Mouse (Mus musculus) heart, adult 2 months (tissue): Measurements from ENCODE around the gene Gm17657. TPM values are rescaled to one million over a fixed set of nuclear protein-coding genes. Genes with fewer than 3 reads are reported as not detected.

Source experiments
- DNase-seq, 2 experiments: peaks; one replicate each; pipeline ENCODE4 v3.0.0; 2021
- H3K27ac ChIP-seq: fragments of 200-600 bp; 2 replicates; pipeline ENCODE4 v1.8.1; 2022
- H3K27me3 ChIP-seq: fragments of 200-500 bp; 2 replicates; pipeline ENCODE4 v1.6.1; 2012; ENCODE audit warnings: mild to moderate bottlenecking, low read length, inconsistent platforms, mixed read lengths; ENCODE audit not compliant: control insufficient read depth, insufficient read depth
- H3K36me3 ChIP-seq: fragments of 200-500 bp; 2 replicates; pipeline ENCODE4 v1.6.1; 2012; ENCODE audit warnings: low read length, inconsistent platforms; ENCODE audit not compliant: control insufficient read depth, insufficient read depth
- H3K4me1 ChIP-seq: fragments of 200-500 bp; 2 replicates; pipeline ENCODE4 v1.6.1; 2011; ENCODE audit warnings: low read length; ENCODE audit not compliant: control insufficient read depth, insufficient read depth
- H3K4me3 ChIP-seq: fragments of 200-600 bp; 2 replicates; pipeline ENCODE4 v1.8.1; 2022
- H3K79me2 ChIP-seq: fragments of 200-500 bp; replicated peaks from 2 replicates; pipeline ENCODE4 v1.6.1; 2012; ENCODE audit warnings: mild to moderate bottlenecking, inconsistent platforms, low read length, moderate library complexity, mixed read lengths; ENCODE audit not compliant: control insufficient read depth, insufficient read depth
- H3K9ac ChIP-seq: fragments of 200-500 bp; 2 replicates; pipeline ENCODE4 v1.6.1; 2012; ENCODE audit warnings: low read depth, mild to moderate bottlenecking, control low read depth, inconsistent platforms, low read length, mixed read lengths
- CTCF ChIP-seq: fragments of 200-600 bp; IDR thresholded peaks from 2 replicates; pipeline ENCODE4 v1.8.1; 2022; ENCODE audit warnings: antibody characterized with exemption, mild to moderate bottlenecking, moderate library complexity
- EP300 ChIP-seq: fragments of 200-500 bp; IDR thresholded peaks from 2 replicates; pipeline ENCODE4 v1.6.1; 2011; ENCODE audit warnings: low read depth, low read length, control low read depth; ENCODE audit not compliant: insufficient read depth
- POLR2A ChIP-seq: fragments of 200-500 bp; IDR thresholded peaks from 2 replicates; pipeline ENCODE4 v1.6.1; 2011; ENCODE audit warnings: mild to moderate bottlenecking, low read depth, low read length, control low read depth; ENCODE audit not compliant: insufficient read depth
- WGBS: fragments of 180-500 bp; shearing (Covaris S2); methylation state at CpG from one replicate; pipeline ENCODE4 v1.1.7; 2018; 5-methylcytosine and 5-hydroxymethylcytosine counted together
- intact Hi-C: fragments of 180-260 bp; cut with DNase I; formaldehyde crosslinking; loops from one replicate; pipeline ENCODE4 v1.15.1; 2025
- microRNA-seq, 2 experiments: library from miRNA; unstranded; fragments of <30 nt; microRNA quantifications; one replicate each; pipeline ENCODE4 v1.2.0; 2021
- polyA plus RNA-seq: library from polyadenylated mRNA; depleted of rRNA; stranded (reverse); fragments of >200 nt; gene quantifications from 2 replicates; pipeline ENCODE4 v1.2.3, GENCODE M21; 2012; rRNA removed
- total RNA-seq, 2 experiments: library from RNA; stranded (reverse); gene quantifications; 2 replicates each; pipeline ENCODE4 v1.2.3; 2021

Gm17657 gene
- total and polyA plus RNA-seq, 3 experiments = not detected

- intact Hi-C loops = no loop called here
These were observed 74.3 kb downstream of the Gm17657 start for GRCm38 (mm10) chr17:29475142-29475541.

DNA sequence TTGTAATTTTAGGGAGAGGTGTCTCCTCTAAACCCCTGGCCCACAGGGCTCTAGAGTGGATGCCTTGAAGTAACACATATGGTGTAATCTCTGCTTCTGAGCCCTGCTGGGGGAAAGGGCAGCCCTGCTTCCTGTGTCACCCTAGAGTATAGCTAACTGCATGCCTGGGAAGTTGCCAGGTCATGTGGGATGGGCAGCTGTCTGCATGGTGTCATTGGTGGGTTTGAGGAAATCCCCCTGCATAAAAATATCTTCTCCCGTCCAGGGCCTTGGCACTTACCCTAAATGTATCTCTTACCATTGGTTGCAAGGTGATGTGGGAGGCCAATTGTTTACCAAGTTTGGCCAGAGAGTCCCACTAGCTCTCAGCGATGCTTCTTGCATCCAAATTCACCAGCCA is 75.4 kb downstream of the Gm17657 start:
- no peaks in the 10 kb centered on the region for H3K36me3 ChIP-seq
- DNase-seq = no peak
- intact Hi-C loops = no loop called here

More at GRCm38 (mm10) chr17:29475142-29475541, 74.3 kb downstream of the Gm17657 start:
- no peak overlapping the region for H3K27ac ChIP-seq
- no peak overlapping the region for H3K4me3 ChIP-seq
- no peaks in the 10 kb centered on the region for H3K36me3 ChIP-seq
- H3K79me2 ChIP-seq = no peaks in the 10 kb centered on the region
- no peaks in the 10 kb centered on the region; the same call in 1 of the 2 replicates for H3K4me1 ChIP-seq
- TF ChIP-seq CTCF (no peak), POLR2A (no peak), EP300 (no peak)
- H3K27me3 ChIP-seq = no peaks in the 10 kb centered on the region
- no peak for DNase-seq
- no peak overlapping the region for H3K9ac ChIP-seq
- 90% methylated on average over 3 of the region's 3 CpGs for WGBS

DNA sequence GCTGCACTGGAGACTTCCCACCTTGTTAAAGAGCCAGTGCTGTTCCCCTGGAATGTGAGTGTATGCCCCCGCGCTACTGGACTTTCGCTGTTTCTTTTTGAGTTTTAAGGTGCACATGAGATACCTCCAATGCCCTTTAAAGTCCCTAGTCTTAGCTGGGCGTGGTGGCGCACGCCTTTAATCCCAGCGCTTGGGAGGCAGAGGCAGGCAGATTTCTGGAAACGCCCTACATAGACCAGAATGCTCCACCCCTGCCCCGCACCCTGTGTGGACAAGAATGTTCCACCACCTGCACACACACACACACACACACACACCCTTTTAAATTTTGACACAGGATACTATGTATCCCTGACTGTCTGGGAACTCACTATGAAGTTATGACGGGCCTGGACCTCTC is 76.0 kb downstream of the Gm17657 start:
- DNase-seq = no peak
- Histone ChIP-seq H3K36me3 (no peaks in the 10 kb centered on the region), H3K4me3 (no peak overlapping the region), H3K27me3 (no peaks in the 10 kb centered on the region), H3K27ac (no peak overlapping the region), H3K4me1 (no peaks in the 10 kb centered on the region; the same call in 1 of the 2 replicates), H3K79me2 (no peaks in the 10 kb centered on the region), H3K9ac (no peak overlapping the region)
- TF ChIP-seq POLR2A = no peak
- WGBS = 96% methylated on average over 10 of the region's 10 CpGs
- intact Hi-C loops = no loop called here

More for the DNA sequence above, 75.4 kb downstream of the Gm17657 start:
- Histone ChIP-seq H3K9ac (no peak overlapping the region), H3K79me2 (no peaks in the 10 kb centered on the region), H3K4me3 (no peak overlapping the region), H3K4me1 (no peaks in the 10 kb centered on the region; the same call in 1 of the 2 replicates), H3K27me3 (no peaks in the 10 kb centered on the region), H3K27ac (no peak overlapping the region)
- TF ChIP-seq POLR2A = no peak
- no peak for TF ChIP-seq CTCF
- no peak for TF ChIP-seq EP300
- 45% methylated on average over 2 of the region's 2 CpGs for WGBS

Small RNA genes within 50 kb of the gene (microRNA-seq; reads per million reads assigned to microRNA genes)
- gene Mir7667 = 0 to 0.39 reads per million in 2 experiments

Other genes with a start within 250 kb of the Gm17657 start
- gene Pi16, start 232.0 kb downstream of the Gm17657 start, total RNA-seq = 10 to 100 TPM; 24.1 to 40.7 TPM
- 63.1 and 73.5 TPM in 2 replicates for gene Pi16, start 232.0 kb downstream of the Gm17657 start, polyA plus RNA-seq
- 100 to 1,000 TPM; 186 to 203 TPM for gene Mtch1, start 201.7 kb downstream of the Gm17657 start, total RNA-seq
- 234 and 293 TPM in 2 replicates for gene Mtch1, start 201.7 kb downstream of the Gm17657 start, polyA plus RNA-seq
- gene Fgd2, start 188.7 kb downstream of the Gm17657 start, total RNA-seq = 1 to 10 TPM; 1.9 to 2.4 TPM
- gene Fgd2, start 188.7 kb downstream of the Gm17657 start, polyA plus RNA-seq = 5.9 and 9.2 TPM in 2 replicates
- 10 to 100 TPM; 17.2 to 20.5 TPM for gene Pim1, start 58.9 kb downstream of the Gm17657 start, total RNA-seq
- 24.6 and 27.9 TPM in 2 replicates for gene Pim1, start 58.9 kb downstream of the Gm17657 start, polyA plus RNA-seq
- gene Tbc1d22b, start 147 bp upstream of the Gm17657 start, total RNA-seq = 10 to 100 TPM; 12.8 to 13.8 TPM
- 15.3 and 16.9 TPM in 2 replicates for gene Tbc1d22b, start 147 bp upstream of the Gm17657 start, polyA plus RNA-seq
- gene Tmem217, start 2.7 kb upstream of the Gm17657 start, total RNA-seq = not detected
- gene Tmem217, start 2.7 kb upstream of the Gm17657 start, polyA plus RNA-seq = 0.47 TPM in 1 of 2 replicates, not detected in the other
- gene Rnf8, start 65.2 kb upstream of the Gm17657 start, total RNA-seq = 10 to 100 TPM; 15.6 to 18.1 TPM
- 17.6 and 19.2 TPM in 2 replicates for gene Rnf8, start 65.2 kb upstream of the Gm17657 start, polyA plus RNA-seq
- gene Gm28043, start 65.2 kb upstream of the Gm17657 start, total RNA-seq = 1 to 10 TPM; 1.0 to 1.1 TPM
- gene Gm28043, start 65.2 kb upstream of the Gm17657 start, polyA plus RNA-seq = 0.39 and 0.91 TPM in 2 replicates
- 10 to 100 TPM; 51.6 to 65.4 TPM for gene Cmtr1, start 111.0 kb upstream of the Gm17657 start, total RNA-seq
- gene Cmtr1, start 111.0 kb upstream of the Gm17657 start, polyA plus RNA-seq = 24.0 and 42.2 TPM in 2 replicates
- gene Ccdc167, start 167.4 kb upstream of the Gm17657 start, total RNA-seq = 10 to 100 TPM; 11.4 to 11.8 TPM
- gene Ccdc167, start 167.4 kb upstream of the Gm17657 start, polyA plus RNA-seq = 6.9 and 11.1 TPM in 2 replicates